Mouse (Mus musculus) monocyte, adult 5-6 weeks (primary cell): ENCODE data around the gene Fam102b. TPM values are rescaled to one million over a fixed set of nuclear protein-coding genes. Genes with fewer than 3 reads are reported as not detected.

Experiments used
- ATAC-seq: fragments of 153-309, 156-312 bp; replicated peaks from 2 replicates; pipeline ENCODE4 v1.8.0; 2017; ENCODE audit warnings: mild to moderate bottlenecking; ENCODE audit not compliant: low TSS enrichment, insufficient number of reproducible peaks, severe bottlenecking, poor library complexity, low FRiP score
- total RNA-seq: library from RNA; stranded (forward); fragments of 200-1000, 200-491, 200-594 nt; gene quantifications from 3 replicates; pipeline ENCODE4 v1.2.3, GENCODE M21; 2017

Fam102b gene
- total RNA-seq, 1 experiment from 2014 or later = 25.0 TPM

GRCm38 (mm10) chr3:109021720-109022516 lies 5.5 kb downstream of the Fam102b start:
- ATAC-seq = no peak

DNA sequence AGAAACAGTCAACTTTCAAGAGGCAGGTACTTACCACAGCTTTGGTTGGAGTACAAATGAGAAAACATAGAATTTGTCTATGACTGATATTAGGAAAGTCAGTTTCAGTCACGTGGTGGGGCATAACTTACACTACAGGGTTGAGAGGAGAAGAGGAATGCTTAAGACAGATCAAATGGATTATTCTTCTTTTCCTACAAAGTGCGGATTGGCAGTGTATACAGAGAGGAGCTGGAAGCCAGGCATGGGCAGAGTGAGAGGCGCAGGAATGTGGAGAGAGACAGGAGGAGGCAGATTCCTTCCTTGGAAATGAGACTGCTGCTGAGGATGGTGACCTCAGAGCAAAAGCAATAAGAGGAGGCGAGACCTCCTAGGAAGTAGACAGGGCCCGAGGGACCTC lies 9.1 kb downstream of the Fam102b start:
- ATAC-seq = no peak

DNA sequence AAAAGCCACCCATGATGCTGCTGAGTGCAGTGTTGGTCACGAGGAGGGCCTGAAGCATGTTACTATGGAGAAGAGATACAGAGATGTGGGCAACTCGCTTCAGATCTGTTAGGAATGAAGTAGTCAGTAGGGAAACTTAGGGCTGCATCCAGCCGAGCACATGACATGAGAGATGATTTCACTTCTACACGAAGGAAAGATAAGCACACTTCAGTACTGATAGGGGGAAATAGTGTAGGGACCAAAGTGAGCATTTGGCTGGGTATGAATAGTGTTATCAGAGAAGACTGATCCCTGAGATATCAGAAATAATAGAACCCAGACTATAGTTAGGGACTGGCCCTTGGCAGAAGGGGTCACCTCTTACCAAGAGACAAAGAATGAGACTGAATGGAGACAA lies 14.8 kb downstream of the Fam102b start:
- ATAC-seq = no peak

GRCm38 (mm10) chr3:109010489-109011260 lies 16.7 kb downstream of the Fam102b start:
- ATAC-seq = no peak

DNA sequence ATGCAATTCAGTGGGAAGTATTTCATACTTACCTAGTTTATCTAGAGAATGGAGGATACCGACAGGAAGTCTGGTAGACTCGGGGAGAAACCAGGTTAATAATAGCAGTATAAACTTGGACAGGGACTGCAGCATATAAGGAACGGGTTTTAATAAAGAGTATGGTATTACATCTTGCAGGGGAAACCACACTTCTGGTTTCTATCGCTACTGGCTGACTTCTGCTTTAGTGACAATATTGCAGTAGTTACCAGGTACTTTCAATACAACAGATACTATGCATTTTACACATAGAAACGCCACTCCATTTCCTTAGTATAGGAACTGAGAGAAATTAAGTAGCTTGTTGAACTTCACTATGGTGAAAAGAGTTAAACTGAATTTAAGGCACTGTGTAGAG lies 19.2 kb downstream of the Fam102b start:
- no peak for ATAC-seq

DNA sequence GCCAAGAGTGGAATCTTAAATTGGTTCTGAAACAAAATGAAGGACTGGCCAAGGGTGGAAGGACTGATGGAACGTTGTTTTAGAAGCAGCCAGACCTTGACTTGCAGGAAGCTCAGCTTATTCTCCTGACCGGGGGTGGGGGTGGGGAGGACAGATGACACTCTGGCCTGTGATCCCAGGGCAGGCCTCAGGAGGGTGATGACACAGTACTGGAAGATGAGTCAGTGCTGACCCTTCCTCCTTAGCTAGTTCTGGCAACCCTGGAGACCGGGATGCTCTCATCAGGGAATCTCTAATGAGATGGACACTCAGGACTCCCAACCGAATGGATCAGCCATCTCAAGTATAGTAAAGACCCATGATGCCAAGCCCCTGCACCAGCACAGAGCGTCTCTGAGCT lies 21.6 kb downstream of the Fam102b start:
- no peak for ATAC-seq

DNA sequence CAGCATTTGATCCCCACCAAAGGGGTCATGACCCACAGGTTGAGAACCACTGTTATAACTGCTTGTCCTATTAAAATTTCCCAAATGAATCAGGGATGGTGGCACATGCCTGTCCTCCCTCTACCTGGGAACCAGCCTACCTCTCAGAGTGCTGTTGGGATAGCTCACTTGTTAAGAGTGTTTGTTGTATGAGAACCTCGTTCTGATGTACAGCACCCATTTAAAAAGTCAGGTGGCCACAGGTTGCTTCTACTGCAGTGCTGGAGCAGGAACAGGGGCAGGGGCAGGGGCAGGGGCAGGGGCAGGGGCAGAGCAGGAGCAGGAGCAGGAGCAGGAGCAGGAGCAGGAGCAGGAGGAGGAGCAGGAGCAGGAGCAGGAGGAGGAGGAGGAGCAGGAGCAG lies 28.2 kb downstream of the Fam102b start:
- no peak for ATAC-seq

DNA sequence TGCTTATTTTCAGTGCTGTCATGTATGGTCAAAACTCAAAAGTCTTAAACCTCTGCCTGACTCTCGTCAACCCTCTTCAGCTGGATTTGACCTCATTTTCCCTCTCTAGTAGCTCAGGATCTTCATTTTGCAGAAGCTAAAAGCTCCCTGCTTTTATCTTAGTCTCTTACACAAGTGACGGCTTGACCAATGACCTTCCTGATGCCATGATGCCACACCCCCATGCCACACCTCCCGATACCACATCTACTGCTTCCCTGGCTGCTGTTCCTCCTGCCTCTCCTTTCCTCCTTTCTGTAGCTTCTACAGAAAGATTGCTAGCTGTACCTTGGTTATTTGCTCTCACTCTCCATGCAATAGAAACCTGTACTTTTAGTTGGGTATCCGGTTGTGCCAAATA lies 29.6 kb downstream of the Fam102b start:
- peak; percentile 70; the same call in 1 of the 2 replicates for ATAC-seq

- peak; percentile 67; the same call in 1 of the 2 replicates for ATAC-seq
These were observed 30.1 kb downstream of the Fam102b start for GRCm38 (mm10) chr3:108997284-108997683.

DNA sequence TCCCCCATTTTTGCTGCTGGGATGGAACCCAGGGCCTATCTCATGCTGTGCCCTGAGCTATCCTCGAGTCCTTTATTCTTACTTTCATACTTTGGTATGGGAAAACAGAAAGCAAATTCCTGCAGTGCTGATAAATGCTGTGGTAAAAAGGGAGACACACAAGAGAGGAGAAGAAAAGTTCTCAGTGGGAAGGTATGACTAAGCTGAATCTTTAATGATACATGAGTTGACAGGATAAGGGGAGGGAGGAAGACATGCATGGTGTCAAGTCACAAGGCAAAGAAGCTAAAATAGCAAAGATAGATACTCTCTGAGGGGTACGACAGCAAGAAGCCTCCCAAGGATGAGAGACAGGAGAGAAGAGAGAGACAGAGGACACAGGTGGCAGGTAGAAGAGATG lies 32.0 kb downstream of the Fam102b start:
- no peak for ATAC-seq

DNA sequence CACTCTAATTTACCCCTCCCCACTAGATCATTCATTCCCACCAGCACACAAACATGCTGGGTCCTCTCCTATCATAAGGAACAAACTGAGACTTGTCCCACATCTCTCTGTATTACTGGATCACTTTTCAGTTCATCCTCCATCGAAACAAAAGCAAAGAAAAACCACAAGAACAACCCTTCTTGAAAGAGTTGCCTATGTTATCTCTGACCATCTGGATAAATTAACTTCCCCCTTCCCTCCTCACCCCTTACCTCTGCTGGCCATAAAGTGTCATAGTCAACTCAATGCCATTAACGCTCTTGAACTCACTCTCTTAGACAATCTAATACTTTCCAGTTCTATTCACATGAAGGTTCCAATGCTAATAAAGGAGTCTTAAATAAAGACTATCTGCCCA lies 32.9 kb downstream of the Fam102b start:
- no peak for ATAC-seq

- ATAC-seq = no peak
These were observed 37.3 kb downstream of the Fam102b start for GRCm38 (mm10) chr3:108989971-108990548.

DNA sequence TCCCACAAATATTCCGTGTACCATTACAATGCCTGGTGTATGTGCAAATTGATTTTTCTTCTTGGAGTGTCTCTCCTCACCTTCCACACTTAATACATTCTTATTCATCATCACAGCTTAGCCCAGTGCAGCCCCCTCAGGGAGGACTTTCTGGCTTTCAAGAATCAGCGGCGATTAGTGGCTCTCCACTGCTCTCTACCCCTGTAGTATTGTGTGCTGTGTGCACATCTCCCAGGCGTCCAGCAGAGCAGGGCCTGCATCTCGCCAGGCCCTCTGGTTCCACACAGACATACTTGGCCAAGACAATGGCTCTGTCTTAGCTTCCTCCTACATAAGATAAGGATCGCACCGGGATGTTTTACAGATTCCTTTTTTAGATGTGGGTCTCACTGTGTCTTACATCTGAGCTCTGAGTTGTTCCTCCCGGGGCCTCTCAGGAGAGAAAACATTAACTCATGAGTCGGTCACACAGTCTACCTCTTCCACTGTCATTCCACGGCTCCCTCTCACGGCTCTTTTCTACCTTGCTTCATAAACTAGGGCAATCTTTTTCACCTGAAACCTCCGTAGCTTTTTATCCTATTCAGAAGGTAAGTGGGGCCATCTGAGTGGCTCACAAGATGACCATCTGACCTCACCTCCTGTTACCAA lies 40.3 kb downstream of the Fam102b start:
- no peak for ATAC-seq

DNA sequence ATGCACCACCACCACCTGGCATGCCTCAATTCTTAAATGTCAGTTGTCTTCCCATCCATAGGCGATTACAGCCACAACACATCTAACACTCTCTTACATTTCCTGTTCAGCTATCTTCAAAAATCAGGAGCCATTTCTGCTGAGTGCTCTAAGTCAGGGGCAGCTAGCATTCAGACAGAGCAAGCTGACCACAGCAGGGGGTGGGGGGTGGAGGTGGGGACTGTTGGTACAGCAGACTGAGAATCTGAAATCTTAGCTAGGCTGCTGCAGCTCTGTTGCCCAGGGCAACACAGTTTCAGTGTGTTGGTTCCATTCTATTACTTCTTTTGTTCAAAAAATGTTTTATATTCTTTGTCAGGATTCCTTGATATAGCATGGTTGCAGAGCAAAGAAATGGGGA lies 40.9 kb downstream of the Fam102b start:
- ATAC-seq = no peak

GRCm38 (mm10) chr3:108983989-108984388 lies 43.4 kb downstream of the Fam102b start:
- ATAC-seq = no peak

DNA sequence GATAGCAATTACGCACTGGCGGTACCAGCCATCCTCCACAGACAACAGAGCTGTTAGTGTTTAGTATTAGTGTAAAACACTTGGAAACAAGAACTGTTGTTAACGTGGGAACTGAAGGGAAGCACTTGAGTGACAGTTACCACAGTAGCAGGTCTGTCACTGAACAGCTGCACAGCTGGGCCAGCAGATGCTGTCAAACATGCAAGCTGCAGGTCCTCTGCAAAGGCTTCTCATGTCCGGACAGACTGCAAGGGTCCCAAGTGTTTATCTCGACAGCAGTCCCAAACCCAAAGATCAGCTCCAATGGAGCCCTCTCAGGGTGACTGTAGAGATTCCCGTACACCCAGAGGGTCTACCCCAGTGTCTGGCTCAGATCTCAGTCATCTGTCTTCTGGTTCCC lies 45.5 kb downstream of the Fam102b start:
- no peak for ATAC-seq

- ATAC-seq = no peak
These were observed 49.9 kb downstream of the Fam102b start for GRCm38 (mm10) chr3:108977340-108978030.

DNA sequence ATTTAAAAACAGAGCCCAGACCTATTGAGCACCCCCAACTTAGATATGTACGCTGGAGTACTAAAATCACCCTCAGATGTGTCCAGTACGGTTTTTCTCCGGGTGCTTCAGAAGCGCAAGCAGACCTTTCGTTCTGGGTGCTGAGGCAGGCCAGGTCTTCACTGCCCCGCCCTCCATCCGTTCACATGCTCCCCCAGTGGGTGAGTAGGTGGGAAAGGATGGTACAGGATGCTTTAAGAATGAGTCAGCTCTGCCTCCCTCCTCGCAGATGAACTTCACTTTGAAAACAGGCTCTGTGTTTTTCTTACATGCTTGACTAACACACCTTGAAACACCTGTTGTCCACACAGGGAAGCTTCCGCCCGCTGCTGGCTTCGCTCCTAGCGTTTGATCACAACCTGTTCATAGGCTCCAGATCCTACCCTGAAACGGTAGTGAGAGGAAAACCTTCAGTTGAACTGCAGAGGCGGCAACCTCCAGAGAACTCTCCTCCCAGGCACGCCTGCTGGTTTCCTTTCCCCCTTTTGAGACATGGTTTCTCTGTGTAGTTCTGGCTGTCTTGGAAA lies 52.4 kb downstream of the Fam102b start:
- no peak for ATAC-seq
